Mouse (Mus musculus) hindbrain, embryonic 11.5 days (tissue): ENCODE data around the gene Fmo9. TPM values are rescaled to one million over a fixed set of nuclear protein-coding genes. Genes with fewer than 3 reads are reported as not detected.

Experiments used
- ATAC-seq: fragments of 200-750 bp; cut with Nextera tagmentation; 2 replicates; pipeline ENCODE4 v1.8.0; 2017; ENCODE audit warnings: mild to moderate bottlenecking, moderate TSS enrichment, moderate library complexity; ENCODE audit not compliant: low FRiP score
- DNase-seq: peaks from one replicate; pipeline ENCODE4 v3.0.0-alpha.2; 2015; ENCODE audit warnings: low spot score
- H3K27ac ChIP-seq: fragments of 300-500 bp; sonication (generic); 2 replicates; pipeline ENCODE4 v1.5.1; 2014; ENCODE audit warnings: mild to moderate bottlenecking, low read depth, low read length
- H3K27me3 ChIP-seq: fragments of 300-500 bp; sonication (generic); 2 replicates; pipeline ENCODE4 v1.6.1; 2014; ENCODE audit warnings: mild to moderate bottlenecking, low read length, moderate library complexity, mixed read lengths; ENCODE audit not compliant: control insufficient read depth, insufficient read depth
- H3K36me3 ChIP-seq: fragments of 300-500 bp; sonication (generic); 2 replicates; pipeline ENCODE4 v1.6.1; 2014; ENCODE audit warnings: mild to moderate bottlenecking, low read length, moderate library complexity, mixed read lengths; ENCODE audit not compliant: control insufficient read depth, insufficient read depth
- H3K4me1 ChIP-seq: fragments of 300-500 bp; sonication (generic); replicated peaks from 2 replicates; pipeline ENCODE4 v1.6.1; 2014; ENCODE audit warnings: low read length, mixed read lengths; ENCODE audit not compliant: control insufficient read depth, insufficient read depth
- H3K4me2 ChIP-seq: fragments of 300-500 bp; sonication (generic); replicated peaks from 2 replicates; pipeline ENCODE4 v1.6.1; 2014; ENCODE audit warnings: mild to moderate bottlenecking, low read depth, low read length
- H3K4me3 ChIP-seq: fragments of 300-500 bp; sonication (generic); 2 replicates; pipeline ENCODE4 v1.5.1; 2014; ENCODE audit warnings: low read depth, low read length
- H3K9ac ChIP-seq: fragments of 300-500 bp; sonication (generic); 2 replicates; pipeline ENCODE4 v1.6.1; 2014; ENCODE audit warnings: low read depth, low read length
- H3K9me3 ChIP-seq: fragments of 300-500 bp; sonication (generic); 2 replicates; pipeline ENCODE4 v1.6.1; 2016; ENCODE audit warnings: low read length; ENCODE audit not compliant: control insufficient read depth
- WGBS: fragments of 180-500 bp; shearing (Covaris S2); extraction: QIAGEN DNeasy Blood & Tissue Kit; methylation state at CpG from one replicate; pipeline ENCODE4 v1.1.7; 2014; 5-methylcytosine and 5-hydroxymethylcytosine counted together
- polyA plus RNA-seq: library from polyadenylated mRNA; unstranded; fragments of >200 nt; fragmentation: Nextera tagmentation; extraction: Ambion mirVana; gene quantifications from 2 replicates; pipeline ENCODE4 v1.2.1, GENCODE M21; 2014

Gene Fmo9
- polyA plus RNA-seq = not detected in 2 replicates

DNA sequence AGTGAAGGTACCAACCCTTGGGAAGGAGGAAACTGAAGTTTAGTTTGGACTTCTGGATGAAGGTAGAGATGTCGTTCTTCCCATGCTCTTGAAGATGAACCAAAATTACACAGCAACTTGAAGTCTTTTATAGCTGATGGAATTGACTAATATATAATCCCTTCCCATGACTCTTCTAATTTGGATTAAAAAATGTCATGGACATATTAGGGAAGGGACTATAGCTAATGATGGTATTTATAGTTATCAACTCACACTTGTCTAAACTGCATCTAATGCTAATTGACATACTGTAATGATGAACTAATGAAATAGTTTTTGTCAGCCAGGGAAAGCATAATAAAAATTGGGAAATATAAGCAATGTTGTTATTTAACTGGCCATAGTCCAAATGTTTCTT, at the start of gene Fmo9:
Gene Fmo9 (minus strand): TSS at position 101 of the 400 bp plus-strand sequence.
- H3K9ac ChIP-seq = no peak within 1 kb of the TSS

GRCm38 (mm10) chr1:166730886-166731285, 49.2 kb upstream of the Fmo9 start:
- DNase-seq (no peak), ATAC-seq (no peak)
- Histone ChIP-seq H3K9ac (no peak overlapping the region), H3K27me3 (no peaks in the 10 kb centered on the region), H3K36me3 (no peaks in the 10 kb centered on the region), H3K4me3 (no peak overlapping the region), H3K27ac (no peak overlapping the region), H3K4me2 (no peak overlapping the region), H3K9me3 (no peaks in the 10 kb centered on the region), H3K4me1 (no peaks in the 10 kb centered on the region)
- 82% methylated on average over 4 of the region's 4 CpGs for WGBS

More for the DNA sequence above, at the start of gene Fmo9:
- ATAC-seq (no peak), DNase-seq (no peak)
- no peaks in the 10 kb centered on the region for H3K27me3 ChIP-seq
- H3K36me3 ChIP-seq = no peaks in the 10 kb centered on the region
- H3K27ac ChIP-seq = no peak within 1 kb of the TSS
- WGBS = 90% methylated on average over 1 of the region's 1 CpGs
- no peak within 1 kb of the TSS for H3K4me3 ChIP-seq
- H3K4me2 ChIP-seq = no peak within 1 kb of the TSS
- no peaks in the 10 kb centered on the region for H3K4me1 ChIP-seq
- no peaks in the 10 kb centered on the region for H3K9me3 ChIP-seq

DNA sequence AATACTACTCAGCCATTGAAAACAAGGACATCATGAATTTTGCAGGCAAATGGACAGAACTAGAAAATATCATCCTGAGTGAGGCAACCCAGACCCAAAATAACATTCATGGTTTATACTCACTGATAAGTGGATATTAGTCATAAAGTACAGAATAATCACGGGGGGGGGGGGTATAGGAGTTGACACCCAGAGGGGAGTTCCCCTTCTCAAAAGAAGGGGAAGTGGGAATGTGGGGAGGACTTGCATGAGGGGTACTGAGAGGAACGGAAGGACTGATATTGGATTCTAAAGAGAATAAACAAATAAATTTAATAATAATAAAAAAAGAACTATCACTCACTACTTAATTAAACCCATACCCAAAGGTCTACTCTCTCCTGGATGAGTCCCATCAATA, 48.6 kb upstream of the Fmo9 start:
- 60% methylated on average over 2 of the region's 2 CpGs for WGBS
- H3K4me3 ChIP-seq = no peak overlapping the region
- no peaks in the 10 kb centered on the region for H3K4me1 ChIP-seq
- H3K9ac ChIP-seq = no peak overlapping the region
- H3K4me2 ChIP-seq = no peak overlapping the region
- no peaks in the 10 kb centered on the region for H3K27me3 ChIP-seq
- H3K27ac ChIP-seq = no peak overlapping the region
- ATAC-seq = no peak
- DNase-seq = no peak
- no peaks in the 10 kb centered on the region for H3K36me3 ChIP-seq
- H3K9me3 ChIP-seq = no peaks in the 10 kb centered on the region

- no peak overlapping the region for H3K4me3 ChIP-seq
- no peaks in the 10 kb centered on the region for H3K9me3 ChIP-seq
- no peaks in the 10 kb centered on the region for H3K4me1 ChIP-seq
- no peak for DNase-seq
- no peak for ATAC-seq
- H3K27ac ChIP-seq = no peak overlapping the region
- H3K36me3 ChIP-seq = no peaks in the 10 kb centered on the region
- WGBS = 88% methylated on average over 7 of the region's 7 CpGs
- H3K9ac ChIP-seq = no peak overlapping the region
- H3K4me2 ChIP-seq = no peak overlapping the region
- H3K27me3 ChIP-seq = no peaks in the 10 kb centered on the region
Measured at GRCm38 (mm10) chr1:166710861-166711260, 29.2 kb upstream of the Fmo9 start.

DNA sequence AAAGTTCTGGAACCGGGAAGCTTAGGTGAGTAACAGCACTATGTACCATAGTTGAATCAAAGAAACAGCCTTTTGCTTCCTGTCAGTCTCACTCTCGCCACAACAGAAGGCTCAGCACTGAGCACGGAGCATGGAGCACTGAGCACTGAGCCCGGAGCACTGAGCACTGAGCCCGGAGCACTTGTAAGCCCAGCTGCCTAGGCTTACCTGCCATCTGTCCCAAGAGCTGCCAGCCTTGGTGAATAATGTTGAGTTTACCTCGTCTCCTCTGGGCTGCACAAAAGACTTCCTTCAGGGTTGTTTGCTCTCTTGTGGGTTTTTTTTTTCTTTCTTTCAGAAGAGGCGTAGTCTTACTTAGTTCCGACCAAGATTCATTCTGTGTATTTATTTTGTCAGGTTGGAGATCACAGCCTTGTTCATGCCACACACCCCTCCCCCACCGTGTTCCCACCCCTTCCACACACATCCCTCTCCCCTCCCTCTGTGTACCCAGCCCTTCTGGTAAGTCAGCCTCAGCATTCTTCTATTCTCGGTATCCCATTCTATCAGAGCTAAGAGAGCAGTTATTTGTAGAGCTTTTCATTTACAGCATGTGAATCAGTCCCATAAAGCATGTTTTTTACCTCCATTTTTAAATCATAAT, 20.7 kb upstream of the Fmo9 start:
- no peak overlapping the region for H3K27ac ChIP-seq
- ATAC-seq = no peak
- H3K4me2 ChIP-seq = no peak overlapping the region
- H3K36me3 ChIP-seq = no peaks in the 10 kb centered on the region
- H3K4me3 ChIP-seq = no peak overlapping the region
- 72% methylated on average over 10 of the region's 10 CpGs for WGBS
- H3K9ac ChIP-seq = no peak overlapping the region
- H3K27me3 ChIP-seq = no peaks in the 10 kb centered on the region
- DNase-seq = no peak
- H3K9me3 ChIP-seq = no peaks in the 10 kb centered on the region
- H3K4me1 ChIP-seq = no peaks in the 10 kb centered on the region

- WGBS = 95% methylated on average over 5 of the region's 5 CpGs
- ATAC-seq (no peak), DNase-seq (no peak)
- Histone ChIP-seq H3K4me3 (no peak overlapping the region), H3K4me1 (no peaks in the 10 kb centered on the region), H3K27ac (no peak overlapping the region), H3K27me3 (no peaks in the 10 kb centered on the region), H3K36me3 (no peaks in the 10 kb centered on the region), H3K9me3 (no peaks in the 10 kb centered on the region), H3K4me2 (no peak overlapping the region), H3K9ac (no peak overlapping the region)
Measured at GRCm38 (mm10) chr1:166669264-166669663, 12.4 kb downstream of the Fmo9 start.

GRCm38 (mm10) chr1:166660800-166661199, 20.8 kb downstream of the Fmo9 start:
- no peak overlapping the region for H3K9ac ChIP-seq
- H3K27ac ChIP-seq = no peak overlapping the region
- no peak overlapping the region for H3K4me2 ChIP-seq
- no peak overlapping the region for H3K4me3 ChIP-seq
- H3K27me3 ChIP-seq = no peaks in the 10 kb centered on the region
- no peaks in the 10 kb centered on the region for H3K36me3 ChIP-seq
- ATAC-seq (no peak), DNase-seq (no peak)
- 96% methylated on average over 8 of the region's 8 CpGs for WGBS
- no peaks in the 10 kb centered on the region for H3K4me1 ChIP-seq
- H3K9me3 ChIP-seq = no peaks in the 10 kb centered on the region

DNA sequence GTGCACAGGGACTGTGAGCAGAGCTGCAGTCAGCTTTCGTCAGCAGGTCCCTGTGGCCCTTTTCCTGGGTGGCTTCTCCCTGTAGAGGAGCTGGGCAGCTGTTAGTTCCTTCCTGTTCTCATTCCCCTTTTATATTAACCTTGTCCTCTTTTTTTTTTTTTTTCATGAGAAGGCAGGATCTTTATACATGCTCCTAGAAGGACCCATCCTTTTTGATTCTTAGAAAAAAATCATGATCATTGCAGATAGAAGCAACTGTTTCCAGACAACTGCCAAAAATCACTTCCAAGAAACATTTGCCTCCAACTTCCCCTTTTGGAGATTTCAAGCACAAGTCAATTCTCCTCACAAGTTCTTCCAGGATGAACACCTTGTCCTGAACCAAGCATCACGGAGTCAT, 34.1 kb downstream of the Fmo9 start, which contains the start of gene Gm4847:
Gene Gm4847 (minus strand): TSS at position 101 of the 400 bp plus-strand sequence.
- no peak within 1 kb of the TSS for H3K4me3 ChIP-seq
- no peaks in the 10 kb centered on the region for H3K4me1 ChIP-seq
- no peak within 1 kb of the TSS for H3K9ac ChIP-seq
- 85% methylated on average over 2 of the region's 2 CpGs for WGBS
- no peaks in the 10 kb centered on the region for H3K36me3 ChIP-seq
- no peaks in the 10 kb centered on the region for H3K9me3 ChIP-seq
- no peak for ATAC-seq
- H3K27ac ChIP-seq = no peak within 1 kb of the TSS
- no peak within 1 kb of the TSS for H3K4me2 ChIP-seq
- H3K27me3 ChIP-seq = no peaks in the 10 kb centered on the region
- DNase-seq = no peak
